Mouse (Mus musculus) large intestine, adult 2 months (tissue): ENCODE measurements around the gene Ttll12. TPM values are rescaled to one million over a fixed set of nuclear protein-coding genes. Genes with fewer than 3 reads are reported as not detected.

ENCODE experiments used
- DNase-seq: peaks from one replicate; pipeline ENCODE4 v3.0.0-alpha.2; 2012; ENCODE audit warnings: low read depth, low spot score
- WGBS: fragments of 180-500 bp; shearing (Covaris S2); methylation state at CpG from one replicate; pipeline ENCODE4 v1.1.7; 2018; 5-methylcytosine and 5-hydroxymethylcytosine counted together
- polyA plus RNA-seq: library from polyadenylated mRNA; depleted of rRNA; stranded (reverse); fragments of >200 nt; gene quantifications from 2 replicates; pipeline ENCODE4 v1.2.3, GENCODE M21; 2012

Ttll12 gene
- polyA plus RNA-seq, 1 experiment, result 19.8 TPM

DNA sequence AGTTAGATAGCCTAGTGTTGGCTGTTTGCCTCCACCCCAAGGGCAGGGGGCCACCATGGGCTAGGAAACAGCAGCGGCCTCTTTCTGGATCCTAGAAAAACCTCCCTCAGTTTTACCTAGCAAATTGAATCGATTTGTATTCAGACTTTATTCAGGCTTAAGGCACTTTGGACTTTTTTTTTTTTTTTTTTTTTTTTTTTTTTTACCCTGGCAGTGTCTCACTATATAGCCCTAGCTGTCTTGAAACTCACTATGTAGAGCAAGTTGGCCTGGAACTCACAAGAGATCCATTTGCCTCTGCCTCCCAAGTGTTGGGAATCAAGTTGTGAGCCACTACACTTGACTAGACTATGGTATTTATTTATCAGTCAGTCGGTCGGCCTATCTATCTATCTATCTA is 1.9 kb upstream of the Ttll12 start:
- 88% methylated on average over 4 of the region's 4 CpGs for WGBS
- no peak for DNase-seq

DNA sequence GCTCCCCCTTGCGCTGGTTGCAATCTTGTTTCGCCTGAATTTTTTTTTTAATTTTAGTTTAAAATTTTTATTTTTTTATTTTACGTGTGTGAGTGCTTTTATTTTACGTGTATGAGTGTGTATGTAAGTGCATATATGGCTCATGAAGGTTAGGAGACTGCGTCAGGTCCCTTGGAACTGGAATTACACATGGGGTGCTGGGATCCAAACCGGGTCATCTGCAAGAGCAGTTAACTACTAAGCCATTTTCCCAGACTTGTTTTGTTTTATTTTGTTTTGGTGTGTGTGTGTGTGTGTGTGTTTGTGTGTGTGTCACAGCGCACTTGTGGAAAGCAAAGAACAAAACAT is 381 bp upstream of the Ttll12 start:
- no peak for DNase-seq
- WGBS, result 24% methylated on average over 7 of the region's 7 CpGs

DNA sequence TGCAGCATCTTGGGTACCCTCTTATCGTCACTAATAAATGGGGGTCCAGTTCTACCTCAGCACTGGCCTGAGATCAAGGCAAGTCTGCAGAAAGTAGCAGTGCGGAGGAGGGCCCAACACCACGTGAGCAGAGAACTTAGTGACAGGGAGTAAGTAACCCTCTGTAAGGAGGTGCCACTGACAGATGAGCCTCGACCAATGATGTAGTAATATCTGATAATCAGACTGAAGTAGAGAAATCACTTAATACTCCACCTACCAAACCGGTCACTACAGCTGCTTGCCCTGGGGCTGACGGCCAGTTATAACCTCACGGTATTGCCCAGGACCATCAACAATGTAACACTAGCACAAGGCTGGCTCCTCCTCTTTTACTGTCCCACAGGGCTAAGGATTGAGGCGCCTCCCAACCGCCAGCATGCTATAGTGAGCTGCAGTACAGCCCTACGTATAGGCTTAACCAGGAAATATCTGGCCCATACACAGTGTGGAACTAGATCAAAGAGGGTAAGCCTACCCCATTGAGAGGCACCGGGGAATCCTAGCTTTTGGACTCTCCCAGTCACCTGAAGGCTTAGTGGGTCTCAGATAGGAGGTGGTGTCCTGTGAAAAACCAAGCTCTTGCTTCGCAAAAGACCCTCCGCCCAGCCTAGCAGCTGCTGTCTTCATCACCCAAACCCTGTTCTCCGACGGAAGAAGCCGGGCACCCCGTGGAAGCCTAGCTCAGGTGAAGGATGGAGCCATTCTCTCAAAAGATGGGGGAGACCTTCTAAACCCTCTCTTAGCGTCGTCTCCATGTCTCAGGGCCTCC is 1.1 kb downstream of the Ttll12 start:
- no peak for DNase-seq
- WGBS, result 15% methylated on average over 19 of the region's 19 CpGs

DNA sequence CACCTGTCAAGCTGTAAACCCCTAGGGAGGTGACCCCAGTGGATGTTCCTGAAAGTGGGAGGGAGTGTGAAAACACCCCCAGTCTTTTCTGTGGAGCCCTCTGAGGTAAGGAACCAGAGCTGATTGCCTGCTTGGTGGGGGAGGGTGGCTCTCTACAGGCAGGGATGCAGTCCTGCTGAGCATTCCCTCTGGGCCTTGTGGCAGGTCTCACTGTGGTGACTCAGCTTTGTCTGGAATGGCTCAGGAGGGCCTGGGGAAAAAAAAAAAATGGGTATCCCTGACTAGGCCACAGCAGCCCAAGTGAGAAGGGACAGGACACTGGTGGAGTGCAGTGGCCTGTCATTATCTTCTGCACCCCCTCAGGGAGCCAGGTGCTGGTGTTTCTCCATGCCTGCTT is 1.8 kb downstream of the Ttll12 start:
- DNase-seq, result no peak

DNA sequence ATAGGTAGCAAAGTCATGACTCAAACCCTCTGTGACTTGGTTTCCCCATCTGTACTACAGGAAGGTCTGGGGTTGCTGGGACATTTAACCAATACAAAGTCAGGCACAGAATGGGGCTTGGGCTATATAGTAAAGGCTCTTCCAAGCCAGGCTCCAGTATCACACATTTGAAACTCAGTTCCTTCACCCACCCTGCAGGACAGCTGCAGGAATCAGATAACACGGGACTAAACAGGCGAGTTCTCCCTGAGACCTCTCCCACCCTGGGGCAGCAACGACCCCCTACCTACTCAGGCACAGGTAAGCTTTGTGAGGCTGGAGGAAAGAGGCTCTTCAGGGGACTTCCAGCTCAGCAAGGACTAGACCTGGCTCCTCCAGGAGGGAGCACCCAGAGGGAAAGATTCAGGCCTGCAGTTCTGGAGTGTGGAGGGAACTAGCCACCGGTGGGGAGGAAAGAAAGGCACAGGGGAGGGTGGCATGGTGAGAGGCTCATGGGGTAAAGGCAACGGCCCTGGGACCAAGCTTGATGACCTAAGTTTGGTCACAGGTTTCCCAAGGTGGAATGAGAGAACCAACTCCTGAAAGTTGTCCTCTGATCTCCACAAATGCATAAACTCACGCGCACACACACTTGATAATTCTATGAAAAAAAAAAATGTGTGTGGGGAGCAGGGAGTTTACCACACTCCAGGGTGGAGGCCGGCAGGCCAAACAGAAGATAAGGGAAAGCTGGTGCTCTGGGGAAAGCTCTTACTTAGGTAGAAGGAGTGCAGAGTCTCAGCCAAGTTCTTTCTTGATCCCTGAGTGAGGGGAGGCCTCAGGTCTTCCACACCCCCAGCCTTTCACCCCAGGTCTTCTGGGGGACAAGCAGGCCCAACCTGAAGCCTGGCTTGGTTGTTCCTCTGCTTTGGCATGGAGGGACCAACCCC is 2.4 kb downstream of the Ttll12 start:
- WGBS, result 69% methylated on average over 8 of the region's 8 CpGs
- no peak for DNase-seq

DNA sequence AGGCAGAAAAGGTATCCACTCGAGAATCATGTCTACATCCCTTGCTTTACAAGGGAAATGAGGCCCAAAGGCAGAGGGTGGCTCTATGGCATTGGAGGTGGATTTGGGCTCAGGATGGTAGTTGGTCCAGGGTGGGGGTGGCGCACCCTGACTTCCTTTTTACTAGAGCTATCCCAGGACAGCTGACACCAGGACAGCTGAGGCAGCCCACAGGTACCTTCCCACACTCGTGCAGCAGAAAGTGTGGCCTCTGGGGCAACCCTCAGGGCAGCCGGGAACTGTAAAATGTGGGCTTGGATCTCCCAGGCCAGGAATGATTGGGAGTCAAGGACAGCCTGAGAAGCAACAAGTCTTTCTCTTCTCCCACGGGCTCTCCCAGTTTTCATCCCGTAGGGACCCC is 3.2 kb downstream of the Ttll12 start:
- DNase-seq, result no peak
- WGBS, result 87% methylated on average over 6 of the region's 6 CpGs

DNA sequence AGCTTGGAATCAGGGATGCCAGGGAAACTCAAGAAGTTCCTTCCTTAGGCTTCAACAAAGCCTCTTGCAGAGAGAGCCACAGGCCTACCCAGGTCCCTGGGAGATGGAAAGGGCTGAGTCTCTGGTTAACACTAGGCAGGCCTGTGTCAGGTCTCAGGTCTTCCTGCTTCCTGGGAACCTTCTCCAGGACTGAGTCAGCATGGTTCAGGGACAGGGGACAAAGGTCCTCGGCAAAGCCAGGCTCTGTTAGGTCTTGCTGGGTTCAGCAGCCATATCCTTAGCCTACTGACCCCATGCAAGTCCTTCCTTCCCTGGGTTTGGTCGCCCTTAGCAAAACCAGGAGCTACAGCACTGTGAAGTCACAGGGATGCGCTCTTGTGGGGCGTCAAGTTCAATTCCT is 4.1 kb downstream of the Ttll12 start:
- DNase-seq, result no peak
- 77% methylated on average over 4 of the region's 4 CpGs for WGBS

DNA sequence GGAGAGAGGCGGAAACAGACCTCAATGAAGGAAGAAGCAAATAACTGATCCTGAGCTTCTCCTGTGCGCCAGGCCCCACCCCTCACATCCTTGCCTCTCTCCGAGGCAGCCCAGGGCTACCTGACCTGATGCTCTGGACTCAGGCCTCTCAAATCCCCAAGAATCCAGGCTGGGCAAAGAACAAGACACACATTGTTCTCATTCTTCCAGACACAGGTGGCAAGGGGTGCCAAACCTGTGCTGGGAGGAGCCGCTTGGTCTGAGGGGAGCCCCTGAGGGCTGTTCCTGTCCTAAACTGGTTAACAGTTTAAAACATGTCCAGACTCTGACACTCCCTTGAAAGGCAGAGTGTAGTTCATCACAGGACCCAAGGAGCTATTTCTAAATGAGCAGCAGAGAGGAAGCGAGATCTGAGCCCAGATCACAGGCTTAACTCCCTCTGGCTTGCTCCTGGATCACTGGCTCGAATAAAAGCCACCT is 10.2 kb downstream of the Ttll12 start:
- WGBS, result 90% methylated on average over 6 of the region's 6 CpGs
- no peak for DNase-seq

DNA sequence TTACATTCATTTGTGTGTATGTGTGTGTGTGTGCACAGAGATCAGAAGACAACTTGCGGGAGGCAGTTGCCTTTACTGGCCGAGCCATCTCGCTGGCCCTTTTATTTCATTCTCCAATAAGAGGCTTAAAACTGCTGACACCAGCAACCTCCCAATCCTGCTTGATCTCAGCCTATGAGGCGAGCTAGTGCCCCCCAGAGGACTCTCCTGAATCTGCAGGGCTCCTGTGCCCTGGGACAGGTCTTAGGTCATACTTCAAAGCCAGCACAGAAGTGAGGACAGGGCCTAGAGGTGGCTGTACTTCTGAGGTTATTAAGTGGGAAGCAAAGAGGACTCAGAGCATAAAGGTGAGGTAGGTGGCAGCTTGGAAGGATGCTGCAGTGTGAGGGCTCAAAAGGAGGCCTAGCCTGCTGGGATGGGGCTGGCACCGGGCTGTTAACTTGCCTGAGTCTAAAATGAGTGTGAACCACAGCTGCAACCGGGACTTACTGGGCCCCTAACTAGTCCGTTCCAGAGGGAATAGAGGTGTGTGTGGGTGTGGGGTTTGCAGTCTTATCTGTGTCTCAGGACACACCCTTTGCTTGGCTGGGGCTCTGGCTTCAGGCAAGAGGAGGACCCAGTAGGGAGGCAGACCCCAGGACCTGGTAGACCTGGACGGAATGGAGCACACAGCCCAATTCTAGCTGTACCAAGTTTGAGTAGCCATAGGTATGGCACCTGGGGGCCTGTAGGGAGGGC is 11.4 kb downstream of the Ttll12 start:
- no peak for DNase-seq
- 68% methylated on average over 8 of the region's 8 CpGs for WGBS

DNA sequence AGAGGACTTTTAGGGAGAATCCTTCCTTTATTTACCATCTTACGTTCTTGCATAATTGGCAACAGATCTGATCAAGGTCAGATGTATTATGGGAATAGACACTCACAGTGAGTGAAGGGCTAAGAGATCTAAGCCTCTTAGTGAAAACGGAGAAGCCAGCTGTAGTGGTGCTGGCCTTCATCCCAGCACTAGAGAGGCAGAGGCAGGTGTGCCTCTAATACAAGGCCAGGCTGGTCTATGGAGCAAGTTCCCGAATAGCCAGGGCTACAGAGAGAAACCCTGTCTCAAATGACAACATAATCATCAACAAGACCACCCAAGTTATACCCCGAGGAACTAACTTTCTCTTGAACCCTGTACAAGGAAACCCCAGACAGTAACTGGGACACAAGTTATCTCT is 12.0 kb downstream of the Ttll12 start:
- no peak for DNase-seq
- WGBS, result 83% methylated on average over 4 of the region's 4 CpGs

DNA sequence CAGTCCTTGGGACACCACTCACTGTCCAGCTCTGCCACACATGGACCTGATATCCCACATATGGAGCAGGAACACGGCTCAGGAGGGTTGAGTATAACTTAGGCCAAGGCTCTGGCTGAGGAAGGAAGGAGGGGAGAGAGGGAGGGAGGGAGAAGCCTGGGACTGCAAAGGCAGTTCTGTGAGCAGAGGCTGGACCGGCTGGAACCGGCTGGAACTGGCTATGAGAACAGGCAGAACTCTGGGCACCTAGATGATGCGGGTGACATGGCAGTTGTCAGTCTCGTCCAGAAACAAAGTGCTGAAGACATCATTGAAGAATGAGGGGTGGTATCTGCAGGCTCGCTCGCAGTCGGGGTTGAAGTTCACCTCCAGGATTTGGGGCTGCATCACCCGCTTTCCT is 18.3 kb downstream of the Ttll12 start:
- no peak for DNase-seq
- WGBS, result 89% methylated on average over 9 of the region's 9 CpGs

DNA sequence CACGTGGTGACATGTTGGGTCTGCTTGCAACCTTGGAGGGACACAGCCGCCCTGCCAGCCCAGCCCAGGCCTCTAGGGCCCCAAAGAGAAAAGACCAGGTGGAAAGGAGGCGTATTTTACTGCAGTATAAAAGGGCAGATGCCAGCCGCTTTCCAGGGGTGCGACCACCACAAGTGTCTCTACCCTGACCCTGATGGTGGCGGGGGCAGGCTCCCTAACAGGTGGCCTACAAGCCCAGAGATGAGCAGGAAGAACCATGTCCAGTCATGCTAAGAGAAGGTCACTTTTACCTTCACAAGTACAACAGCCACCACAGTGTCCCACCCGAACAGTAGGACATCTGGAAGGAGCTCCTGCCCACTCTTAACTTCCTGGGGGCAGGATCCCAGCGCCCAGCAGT is 19.4 kb downstream of the Ttll12 start:
- 91% methylated on average over 8 of the region's 8 CpGs for WGBS
- DNase-seq, result no peak

DNA sequence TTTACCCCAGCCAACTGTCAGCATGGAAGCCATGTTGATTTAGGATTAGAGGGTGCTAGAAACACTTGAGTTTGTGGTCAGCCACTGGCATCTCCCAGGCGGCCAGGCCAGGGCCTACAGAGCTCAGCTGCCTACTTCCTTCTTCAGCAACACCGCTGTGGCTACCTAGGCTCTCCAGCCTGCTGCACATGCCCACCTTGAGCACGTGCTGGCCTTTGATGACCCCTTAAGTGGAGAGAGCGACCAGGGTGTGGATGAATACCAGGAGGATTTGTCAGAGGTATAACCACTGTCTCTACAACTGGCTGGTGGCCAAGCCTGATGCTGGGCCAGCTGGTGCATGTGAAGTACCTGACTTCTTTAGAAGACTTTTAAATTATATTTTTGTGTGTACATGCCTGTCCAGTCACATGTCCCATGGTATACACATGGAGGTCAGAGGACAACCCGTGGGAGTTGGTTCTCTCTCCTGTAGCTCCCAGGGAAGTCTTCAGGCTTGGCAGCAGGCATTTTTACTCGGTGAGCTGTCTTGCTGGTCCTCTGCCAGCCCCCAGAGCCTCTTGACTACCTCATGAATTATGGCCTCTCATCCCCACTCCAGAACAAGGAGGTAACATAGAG is 20.1 kb downstream of the Ttll12 start:
- DNase-seq, result no peak
- WGBS, result 67% methylated on average over 6 of the region's 6 CpGs

DNA sequence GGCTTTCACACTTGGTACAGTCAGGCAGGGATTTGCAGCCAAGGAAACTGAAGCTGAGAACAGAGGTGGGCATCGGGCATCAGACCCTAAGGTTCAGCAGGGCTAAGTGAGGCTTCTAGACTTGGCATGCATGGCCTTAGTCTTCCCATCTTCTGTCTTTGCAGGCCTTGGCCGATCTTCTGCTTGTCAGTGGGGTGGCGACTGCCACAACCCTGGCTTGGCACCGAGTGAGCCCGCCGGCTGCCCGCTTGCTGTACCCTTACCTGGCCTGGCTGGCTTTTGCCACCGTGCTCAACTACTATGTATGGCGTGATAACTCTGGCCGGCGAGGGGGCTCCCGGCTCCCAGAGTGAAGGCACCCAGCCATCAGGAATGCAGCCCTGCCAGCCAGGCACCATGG is 21.4 kb downstream of the Ttll12 start:
- WGBS, result 97% methylated on average over 12 of the region's 12 CpGs
- DNase-seq, result no peak

DNA sequence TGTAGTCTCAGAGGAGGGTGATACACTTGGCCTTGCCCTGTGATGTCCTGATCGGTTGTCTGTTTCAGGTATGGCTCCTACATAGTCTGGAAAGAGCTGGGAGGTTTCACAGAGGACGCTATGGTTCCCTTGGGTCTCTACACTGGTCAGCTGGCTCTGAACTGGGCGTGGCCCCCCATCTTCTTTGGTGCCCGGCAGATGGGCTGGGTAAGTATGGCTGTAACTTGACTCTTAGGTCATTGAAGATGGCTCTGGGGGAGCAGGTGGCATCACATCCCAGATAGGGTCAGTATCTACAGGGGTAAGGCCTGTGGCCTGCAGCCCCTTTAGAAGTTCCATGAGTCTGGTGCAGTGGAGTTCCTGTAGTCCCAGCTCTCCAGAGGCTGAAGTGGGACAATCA is 22.8 kb downstream of the Ttll12 start:
- WGBS, result 73% methylated on average over 4 of the region's 4 CpGs
- DNase-seq, result no peak

DNA sequence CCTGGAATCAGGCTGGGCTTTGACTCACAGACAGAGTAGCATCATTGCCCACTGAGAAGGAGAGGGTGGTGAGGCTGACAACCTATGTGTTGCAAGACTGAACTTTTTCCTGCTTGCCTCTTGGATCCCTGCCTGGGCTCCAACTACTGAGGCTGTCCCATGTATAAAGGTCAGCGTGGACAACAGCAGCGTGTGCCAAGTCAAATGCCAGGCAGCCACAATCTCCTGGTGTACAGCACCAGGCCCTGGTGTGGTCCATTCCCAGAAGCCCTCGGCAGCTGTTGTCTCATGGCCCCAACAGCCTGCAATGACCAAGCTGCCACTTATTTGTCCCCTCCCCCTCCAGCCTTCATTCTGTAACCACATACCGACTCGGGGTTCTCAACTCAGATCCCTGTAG is 23.3 kb downstream of the Ttll12 start:
- no peak for DNase-seq
- WGBS, result 74% methylated on average over 5 of the region's 5 CpGs

DNA sequence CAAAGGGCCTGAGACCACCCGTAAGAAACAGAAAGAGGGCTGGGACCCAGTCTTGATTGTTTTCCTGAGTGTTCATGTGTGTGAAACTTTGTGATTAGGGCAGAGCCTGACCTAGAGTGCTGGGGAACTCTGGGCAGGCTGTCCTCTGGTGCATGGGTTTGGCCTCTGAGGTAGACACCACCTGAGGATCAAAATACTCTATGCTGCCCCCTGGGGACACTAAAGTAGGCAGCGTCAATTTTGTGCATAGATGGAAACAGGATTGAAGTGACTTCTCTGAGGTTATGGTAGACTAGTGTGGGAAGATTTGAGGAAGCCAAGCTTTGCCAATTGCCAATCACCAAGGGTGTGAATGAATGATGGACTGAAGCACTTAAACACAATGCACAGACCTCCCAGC is 24.3 kb downstream of the Ttll12 start:
- DNase-seq, result no peak
- WGBS, result 59% methylated on average over 2 of the region's 2 CpGs

DNA sequence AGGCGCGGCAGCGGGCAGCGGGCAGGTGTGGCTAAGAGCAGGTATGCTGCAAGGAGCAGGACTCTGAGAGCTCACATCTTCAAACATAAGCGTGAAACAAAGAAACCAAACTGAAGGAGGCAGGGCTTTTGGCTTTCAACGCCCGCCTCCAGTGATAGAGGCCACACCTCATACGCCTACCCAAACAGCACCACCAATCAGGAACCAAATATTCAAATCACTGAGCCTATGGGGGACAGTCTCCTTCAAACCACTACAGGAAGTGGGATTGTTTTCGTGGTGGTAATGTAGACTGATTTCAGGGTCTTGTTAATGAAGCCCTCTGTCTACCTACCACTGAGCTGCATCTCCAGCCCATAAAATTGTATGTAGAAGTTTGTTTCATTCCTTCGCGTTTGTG is 25.3 kb downstream of the Ttll12 start:
- no peak for DNase-seq
- 75% methylated on average over 11 of the region's 11 CpGs for WGBS

DNA sequence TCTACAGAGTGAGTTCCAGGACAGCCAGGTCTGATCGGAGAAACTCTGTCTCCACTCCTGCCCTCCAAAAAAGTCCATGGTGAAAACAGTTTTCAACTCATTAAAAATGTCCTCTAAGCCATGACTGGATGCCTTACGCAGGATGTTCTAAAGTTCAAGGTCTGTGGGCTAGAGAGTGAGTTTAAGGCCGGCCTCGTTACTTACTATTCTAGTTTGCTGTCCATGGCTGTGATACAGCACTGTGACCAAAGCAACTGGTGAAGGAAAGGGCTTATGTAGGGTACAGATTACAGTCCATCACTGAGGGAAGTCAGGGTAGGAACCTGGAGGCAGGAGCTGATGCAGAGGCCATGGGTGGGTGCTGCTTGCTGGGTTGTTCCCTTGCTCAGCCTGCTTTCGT is 26.4 kb downstream of the Ttll12 start:
- DNase-seq, result no peak
- 92% methylated on average over 5 of the region's 5 CpGs for WGBS

DNA sequence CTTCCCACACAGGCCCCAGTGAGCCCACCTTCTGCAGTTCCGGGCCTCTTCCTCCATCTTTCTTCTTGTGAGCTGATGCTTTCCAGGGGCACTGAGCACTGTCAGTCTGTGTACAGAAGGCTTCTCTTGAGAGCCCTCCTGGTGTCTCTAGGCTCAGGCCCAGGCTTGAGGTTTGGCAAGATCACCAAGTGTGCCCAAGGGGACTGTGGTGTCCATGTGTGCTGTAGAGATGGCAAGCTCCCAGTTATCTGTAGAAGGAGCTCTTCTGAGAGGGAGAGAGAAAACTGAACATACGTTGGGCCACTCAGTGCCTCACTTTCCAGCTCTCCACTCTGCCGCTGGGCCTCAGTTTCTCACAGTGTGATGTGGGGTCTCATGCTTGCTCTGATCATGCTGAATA is 27.2 kb downstream of the Ttll12 start:
- no peak for DNase-seq
- 92% methylated on average over 3 of the region's 3 CpGs for WGBS
